Mouse (Mus musculus) hematopoietic multipotent progenitor cell, adult 10-12 weeks (in vitro differentiated cells): Measurements from ENCODE around the gene Actn2. TPM values are rescaled to one million over a fixed set of nuclear protein-coding genes. Genes with fewer than 3 reads are reported as not detected.

Experiments
- polyA plus RNA-seq: library from polyadenylated mRNA; stranded (reverse); fragments of >175 nt; gene quantifications from 2 replicates; pipeline ENCODE4 v1.2.3, GENCODE M21; 2012; ENCODE audit warnings: low replicate concordance

Actn2 gene
- polyA plus RNA-seq: 0.77 and 2.9 TPM in 2 replicates

GRCm38 (mm10) chr13:12340183-12340975, at the start of gene Actn2:
Actn2 (minus strand) TSS chr13:12340760.

GRCm38 (mm10) chr13:12257391-12258380, 82.9 kb downstream of the Actn2 start, which contains the start of gene Mtr:
Mtr (minus strand) TSS chr13:12258113.

Other genes starting within 250 kb of the Actn2 start
- 0.04 and 0.06 TPM in 2 replicates for gene Ryr2, start 233.8 kb downstream of the Actn2 start, polyA plus RNA-seq
- gene Mtr, start 82.6 kb downstream of the Actn2 start, polyA plus RNA-seq: 4.4 and 11.4 TPM in 2 replicates
- gene Heatr1, start 54.3 kb upstream of the Actn2 start, polyA plus RNA-seq: 4.7 and 41.5 TPM in 2 replicates
- gene Lgals8, start 124.2 kb upstream of the Actn2 start, polyA plus RNA-seq: 6.4 and 8.8 TPM in 2 replicates
- 1.4 and 3.3 TPM in 2 replicates for gene Edaradd, start 179.7 kb upstream of the Actn2 start, polyA plus RNA-seq
- 25.8 and 38.6 TPM in 2 replicates for gene Ero1lb, start 225.1 kb upstream of the Actn2 start, polyA plus RNA-seq